Comparison of ENCODE assay signal across 8 mouse cellular contexts in genomic region chr7:16099901-16100300, GRCm38 (mm10). TPM values are rescaled to one million over a fixed set of nuclear protein-coding genes. Genes with fewer than 3 reads are reported as not detected.
A peak's percentile ranks its signal among the peaks of the same experiment; 100 is the strongest.
DNase-seq lines count a peak whose midpoint lies in the region; ATAC-seq and TF ChIP-seq lines count a peak whose summit lies in the region.

No protein-coding gene starts in this region.

- H3K4me3 ChIP-seq in heart, embryonic 14.5 days (ENCODE audit: control insufficient read depth in 1 of 2, insufficient read depth in 1 of 2, low read depth in 1 of 2, low read length in 2 of 2), result 0 out of 4 replicates have a peak overlapping the region, but pooled peaks of 1 of the 2 experiments have one; percentile 60
- H3K4me3 ChIP-seq in bone marrow macrophage, adult 2 months (ENCODE audit: insufficient read depth, low read length), result peak overlapping the region; percentile 90
- H3K4me3 ChIP-seq in hindbrain, embryonic 12.5 days, result peak overlapping the region; percentile 95
- H3K4me3 ChIP-seq in midbrain, embryonic 11.5 days (ENCODE audit: low read depth, low read length), result no peak overlapping the region

- WGBS in heart, embryonic 14.5 days, result 67% methylated on average over 4 of the region's 4 CpGs
- WGBS in hindbrain, embryonic 12.5 days, result 88% methylated on average over 4 of the region's 4 CpGs
- 91% methylated on average over 4 of the region's 4 CpGs for WGBS in midbrain, embryonic 11.5 days

- H3K27ac ChIP-seq in heart, embryonic 14.5 days (replicated peaks in 1 of 2; ENCODE audit: control insufficient read depth in 1 of 2, insufficient read depth in 1 of 2, low read depth in 2 of 2, low read length in 2 of 2), result no peak overlapping the region
- no peak overlapping the region for H3K27ac ChIP-seq in bone marrow macrophage, adult 2 months (ENCODE audit: insufficient read depth, low read depth, low read length)
- no peak overlapping the region for H3K27ac ChIP-seq in hindbrain, embryonic 12.5 days
- H3K27ac ChIP-seq in midbrain, embryonic 11.5 days (ENCODE audit: low read depth, low read length), result no peak overlapping the region

- peaks cover 4 to 18% of the 10 kb centered on the region in 2 experiments; a peak in 3 of 4 replicates for H3K4me1 ChIP-seq in heart, embryonic 14.5 days (ENCODE audit: control insufficient read depth in 2 of 2, insufficient read depth in 2 of 2, low read length in 2 of 2)
- peaks cover 52% of the 10 kb centered on the region for H3K4me1 ChIP-seq in bone marrow macrophage, adult 2 months (ENCODE audit: control insufficient read depth, insufficient read depth, low read length)
- peaks cover 46% of the 10 kb centered on the region for H3K4me1 ChIP-seq in hindbrain, embryonic 12.5 days
- H3K4me1 ChIP-seq in midbrain, embryonic 11.5 days (ENCODE audit: control insufficient read depth, insufficient read depth, low read length), result peaks cover 12% of the 10 kb centered on the region

- peak overlapping the region; percentile 85; the same call in 1 of the 2 replicates for H3K9ac ChIP-seq in heart, embryonic 14.5 days (ENCODE audit: low read length)
- H3K9ac ChIP-seq in hindbrain, embryonic 12.5 days, result peak overlapping the region; percentile 99; the same call in 1 of the 2 replicates
- H3K9ac ChIP-seq in midbrain, embryonic 11.5 days (ENCODE audit: low read length), result peak overlapping the region; percentile 88; the same call in 1 of the 2 replicates

- peaks cover 30% of the 10 kb centered on the region for H3K36me3 ChIP-seq in heart, embryonic 14.5 days (ENCODE audit: control insufficient read depth, insufficient read depth, low read length)
- H3K36me3 ChIP-seq in hindbrain, embryonic 12.5 days, result peaks cover 19% of the 10 kb centered on the region; the same call in 1 of the 2 replicates
- H3K36me3 ChIP-seq in midbrain, embryonic 11.5 days (ENCODE audit: control insufficient read depth, insufficient read depth, low read length), result 0 out of 2 replicates have a peak, but pooled peaks cover 2% of the 10 kb centered on the region

- TF ChIP-seq POLR2A in bone marrow macrophage, adult 2 months (IDR thresholded peaks at IDR 0.05; ENCODE audit: borderline replicate concordance, low read depth, low read length), result no peak

- TF ChIP-seq CTCF in bone marrow macrophage, adult 2 months (IDR thresholded peaks at IDR 0.05; ENCODE audit: low read depth, low read length), result no peak

- ATAC-seq in heart, embryonic 14.5 days (ENCODE audit: insufficient number of reproducible peaks, insufficient read depth, low FRiP score, low read depth), result no peak
- ATAC-seq in hindbrain, embryonic 12.5 days (ENCODE audit: low FRiP score), result no peak
- ATAC-seq in midbrain, embryonic 11.5 days (ENCODE audit: low FRiP score), result no peak

- DNase-seq in heart, adult 11 months, result no peak
- DNase-seq in midbrain, embryonic 11.5 days (ENCODE audit: low spot score, missing footprints), result no peak
- DNase-seq in gastrocnemius, postnatal 25 days, result no peak
- no peak for DNase-seq in right cerebral cortex, adult 18-20 months
- DNase-seq in right cerebral cortex, postnatal 36 days (ENCODE audit: low spot score in 2 of 2), result no peak

- no peaks in the 10 kb centered on the region for H3K9me3 ChIP-seq in heart, embryonic 14.5 days (ENCODE audit: control insufficient read depth, low read length)
- no peaks in the 10 kb centered on the region for H3K9me3 ChIP-seq in hindbrain, embryonic 12.5 days (replicated peaks)
- no peaks in the 10 kb centered on the region for H3K9me3 ChIP-seq in midbrain, embryonic 11.5 days (ENCODE audit: control insufficient read depth, low read length)

- H3K27me3 ChIP-seq in heart, embryonic 14.5 days (ENCODE audit: control insufficient read depth, insufficient read depth, low read length), result peaks cover 4% of the 10 kb centered on the region; the same call in 1 of the 2 replicates
- peaks cover 12% of the 10 kb centered on the region; the same call in 1 of the 2 replicates for H3K27me3 ChIP-seq in hindbrain, embryonic 12.5 days
- no peaks in the 10 kb centered on the region for H3K27me3 ChIP-seq in midbrain, embryonic 11.5 days (ENCODE audit: control insufficient read depth, insufficient read depth, low read length)

- peak overlapping the region; percentile 93 for H3K4me2 ChIP-seq in heart, embryonic 14.5 days (ENCODE audit: low read length)
- peak overlapping the region; percentile 97 for H3K4me2 ChIP-seq in hindbrain, embryonic 12.5 days (replicated peaks)
- peak overlapping the region; percentile 72 for H3K4me2 ChIP-seq in midbrain, embryonic 11.5 days

RNA-seq across cellular contexts. Expression of gene Napa, which starts 1.6 kb away (rescaled TPM):
- polyA plus RNA-seq in heart, embryonic 14.5 days (2014; fragmentation: Nextera tagmentation; extraction: Ambion mirVana), result 159 and 161 TPM in 2 replicates
- 187 and 189 TPM in 2 replicates for polyA plus RNA-seq in bone marrow macrophage, adult 2 months (2012; ENCODE audit: insufficient read depth, insufficient read length, missing spikeins)
- 182 and 191 TPM in 2 replicates for polyA plus RNA-seq in hindbrain, embryonic 12.5 days (2016; fragmentation: Nextera tagmentation; extraction: Ambion mirVana)
- 162 and 165 TPM in 2 replicates for polyA plus RNA-seq in midbrain, embryonic 11.5 days (2014; fragmentation: Nextera tagmentation; extraction: Ambion mirVana)
- 100 to 1,000 TPM in 1 of 2 experiments, 10 to 100 TPM in 1; 71.2 to 105 TPM for total RNA-seq in gastrocnemius, postnatal 25 days (2021)

RNA-seq across cellular contexts. Expression of gene Kptn, which starts 19.8 kb away (rescaled TPM):
- polyA plus RNA-seq in heart, embryonic 14.5 days (2014; fragmentation: Nextera tagmentation; extraction: Ambion mirVana), result 31.2 and 32.0 TPM in 2 replicates
- 11.8 and 13.1 TPM in 2 replicates for polyA plus RNA-seq in bone marrow macrophage, adult 2 months (2012; ENCODE audit: insufficient read depth, insufficient read length, missing spikeins)
- 30.9 and 31.5 TPM in 2 replicates for polyA plus RNA-seq in hindbrain, embryonic 12.5 days (2016; fragmentation: Nextera tagmentation; extraction: Ambion mirVana)
- polyA plus RNA-seq in midbrain, embryonic 11.5 days (2014; fragmentation: Nextera tagmentation; extraction: Ambion mirVana), result 16.2 and 18.2 TPM in 2 replicates
- 10 to 100 TPM; 10.7 to 11.1 TPM for total RNA-seq in gastrocnemius, postnatal 25 days (2021)

RNA-seq across cellular contexts. Expression of gene Slc8a2, which starts 29.7 kb away (rescaled TPM):
- polyA plus RNA-seq in heart, embryonic 14.5 days (2014; fragmentation: Nextera tagmentation; extraction: Ambion mirVana), result 0.15 TPM in 2 replicates
- polyA plus RNA-seq in bone marrow macrophage, adult 2 months (2012; ENCODE audit: insufficient read depth, insufficient read length, missing spikeins), result not detected in 2 replicates
- 1.1 and 1.3 TPM in 2 replicates for polyA plus RNA-seq in hindbrain, embryonic 12.5 days (2016; fragmentation: Nextera tagmentation; extraction: Ambion mirVana)
- 0.27 and 0.34 TPM in 2 replicates for polyA plus RNA-seq in midbrain, embryonic 11.5 days (2014; fragmentation: Nextera tagmentation; extraction: Ambion mirVana)
- under 1 TPM; 0.15 to 0.16 TPM for total RNA-seq in gastrocnemius, postnatal 25 days (2021)

RNA-seq across cellular contexts. Expression of gene Zfp541, which starts 38.3 kb away (rescaled TPM):
- not detected in 2 replicates for polyA plus RNA-seq in heart, embryonic 14.5 days (2014; fragmentation: Nextera tagmentation; extraction: Ambion mirVana)
- 0.20 and 0.48 TPM in 2 replicates for polyA plus RNA-seq in bone marrow macrophage, adult 2 months (2012; ENCODE audit: insufficient read depth, insufficient read length, missing spikeins)
- polyA plus RNA-seq in hindbrain, embryonic 12.5 days (2016; fragmentation: Nextera tagmentation; extraction: Ambion mirVana), result 0.05 and 0.07 TPM in 2 replicates
- not detected in 2 replicates for polyA plus RNA-seq in midbrain, embryonic 11.5 days (2014; fragmentation: Nextera tagmentation; extraction: Ambion mirVana)
- not detected for total RNA-seq in gastrocnemius, postnatal 25 days (2021)

RNA-seq across cellular contexts. Expression of gene Bicra, which starts 52.2 kb away (rescaled TPM):
- polyA plus RNA-seq in heart, embryonic 14.5 days (2014; fragmentation: Nextera tagmentation; extraction: Ambion mirVana), result 5.0 and 5.4 TPM in 2 replicates
- 22.1 and 35.5 TPM in 2 replicates for polyA plus RNA-seq in bone marrow macrophage, adult 2 months (2012; ENCODE audit: insufficient read depth, insufficient read length, missing spikeins)
- polyA plus RNA-seq in hindbrain, embryonic 12.5 days (2016; fragmentation: Nextera tagmentation; extraction: Ambion mirVana), result 10.3 and 10.7 TPM in 2 replicates
- polyA plus RNA-seq in midbrain, embryonic 11.5 days (2014; fragmentation: Nextera tagmentation; extraction: Ambion mirVana), result 5.0 and 6.1 TPM in 2 replicates
- 1 to 10 TPM; 5.1 to 6.1 TPM for total RNA-seq in gastrocnemius, postnatal 25 days (2021)
